Mouse (Mus musculus): Measurements from ENCODE around the gene Pafah2.

DNA sequence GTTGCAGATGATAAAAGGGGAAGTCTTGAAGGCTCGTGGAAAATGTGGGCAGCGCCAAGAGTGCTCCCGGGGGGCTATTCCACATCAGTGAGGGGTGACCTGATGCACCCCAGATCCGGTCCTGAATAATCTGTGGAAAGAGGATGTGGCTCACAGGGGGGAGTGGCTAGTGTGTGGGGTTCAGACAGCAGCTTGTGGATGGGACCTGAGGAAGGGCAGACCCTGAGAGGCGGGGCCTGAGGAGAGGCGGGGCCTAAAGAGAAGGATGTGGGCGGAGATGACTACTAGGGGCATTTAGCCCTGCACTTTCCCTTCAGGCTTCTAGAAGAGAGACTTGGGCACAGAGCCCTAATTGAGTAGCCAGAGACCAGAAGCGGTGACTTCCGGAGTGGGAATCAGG, 33.5 kb upstream of the Pafah2 start:
- TF ChIP-seq CTCF (IDR thresholded peaks at IDR 0.05; ENCODE audit: extremely low read depth, insufficient read depth, low read length) (no peak), POLR2A (IDR thresholded peaks at IDR 0.05; ENCODE audit: extremely low read depth, insufficient read depth, low read length) (no peak)
